Mouse (Mus musculus): ENCODE measurements around the gene Olfml2a.
"Not testable (repeated sequence)": the region's sequence is repeated elsewhere in the genome, so short reads cannot be mapped to it uniquely, and the experiment has no call there.

The Olfml2a gene

GRCm38 (mm10) chr2:38986580-38986979 is 54.8 kb downstream of the Olfml2a start:
- no peak for DNase-seq (ENCODE audit: low spot score in 2 of 2)

GRCm38 (mm10) chr2:38987371-38987770 is 55.6 kb downstream of the Olfml2a start:
- DNase-seq (ENCODE audit: low spot score in 2 of 2): no peak

- DNase-seq (ENCODE audit: low spot score in 2 of 2): no peak
Observed at GRCm38 (mm10) chr2:38987803-38988510, 56.2 kb downstream of the Olfml2a start.

- DNase-seq (ENCODE audit: low spot score in 2 of 2): no peak
Observed at GRCm38 (mm10) chr2:38988929-38989328, 57.2 kb downstream of the Olfml2a start.

GRCm38 (mm10) chr2:38992004-38992403 is 60.2 kb downstream of the Olfml2a start:
- no peak for DNase-seq (ENCODE audit: low spot score in 2 of 2)

GRCm38 (mm10) chr2:38992452-38992851 is 60.7 kb downstream of the Olfml2a start:
- no peak for DNase-seq (ENCODE audit: low spot score in 2 of 2)

GRCm38 (mm10) chr2:38997386-38998374 is 65.9 kb downstream of the Olfml2a start, which contains the start of gene Wdr38:
Wdr38 (plus strand) TSS chr2:38997476.
- DNase-seq (ENCODE audit: low spot score in 2 of 2): peak; percentile 80 to 88

- DNase-seq (ENCODE audit: low spot score in 2 of 2): no peak
Observed at GRCm38 (mm10) chr2:38999381-38999780, 67.6 kb downstream of the Olfml2a start.

- DNase-seq (ENCODE audit: low spot score in 2 of 2): no peak
Observed at GRCm38 (mm10) chr2:38999910-39000586, 68.3 kb downstream of the Olfml2a start.

GRCm38 (mm10) chr2:39000587-39000919 is 68.8 kb downstream of the Olfml2a start:
- DNase-seq (ENCODE audit: low spot score in 2 of 2): no peak

GRCm38 (mm10) chr2:39001866-39002265 is 70.1 kb downstream of the Olfml2a start:
- DNase-seq (ENCODE audit: low spot score in 2 of 2): no peak

- DNase-seq (ENCODE audit: low spot score in 2 of 2): no peak
Observed at GRCm38 (mm10) chr2:39003106-39003505, 71.3 kb downstream of the Olfml2a start.

GRCm38 (mm10) chr2:39003512-39003911 is 71.7 kb downstream of the Olfml2a start:
- no peak for DNase-seq (ENCODE audit: low spot score in 2 of 2)

GRCm38 (mm10) chr2:39004372-39004771 is 72.6 kb downstream of the Olfml2a start:
- DNase-seq (ENCODE audit: low spot score in 2 of 2): no peak

- peak; percentile 84 to 89 for DNase-seq (ENCODE audit: low spot score in 2 of 2)
Observed at GRCm38 (mm10) chr2:39004880-39005435, 73.2 kb downstream of the Olfml2a start, which contains the start of gene Arpc5l. Arpc5l (plus strand) TSS chr2:39005348.

GRCm38 (mm10) chr2:39005574-39006079 is 73.8 kb downstream of the Olfml2a start, which contains the start of gene Rpl35:
Rpl35 (minus strand) TSS chr2:39005624.
- no peak for DNase-seq (ENCODE audit: low spot score in 2 of 2)

- DNase-seq (ENCODE audit: low spot score in 2 of 2): no peak
Observed at GRCm38 (mm10) chr2:39006149-39006730, 74.5 kb downstream of the Olfml2a start.

- peak; percentile 88 to 92 for DNase-seq (ENCODE audit: low spot score in 2 of 2)
Observed at GRCm38 (mm10) chr2:39007865-39008264, 76.1 kb downstream of the Olfml2a start.

- peak in 1 of 2 experiments; percentile 58 for DNase-seq (ENCODE audit: low spot score in 2 of 2)
Observed at GRCm38 (mm10) chr2:39008350-39008851, 76.6 kb downstream of the Olfml2a start.

GRCm38 (mm10) chr2:39008954-39009365 is 77.2 kb downstream of the Olfml2a start:
- peak in 1 of 2 experiments; percentile 74 for DNase-seq (ENCODE audit: low spot score in 2 of 2)

GRCm38 (mm10) chr2:39010144-39010543 is 78.4 kb downstream of the Olfml2a start:
- DNase-seq (ENCODE audit: low spot score in 2 of 2): not testable (repeated sequence)
